Mouse (Mus musculus): Measurements from ENCODE around the gene Cipc. TPM values are rescaled to one million over a fixed set of nuclear protein-coding genes. Genes with fewer than 3 reads are reported as not detected.

The Cipc gene
- polyA plus RNA-seq, 1 experiment from 2014 or later: 23.3 TPM

DNA sequence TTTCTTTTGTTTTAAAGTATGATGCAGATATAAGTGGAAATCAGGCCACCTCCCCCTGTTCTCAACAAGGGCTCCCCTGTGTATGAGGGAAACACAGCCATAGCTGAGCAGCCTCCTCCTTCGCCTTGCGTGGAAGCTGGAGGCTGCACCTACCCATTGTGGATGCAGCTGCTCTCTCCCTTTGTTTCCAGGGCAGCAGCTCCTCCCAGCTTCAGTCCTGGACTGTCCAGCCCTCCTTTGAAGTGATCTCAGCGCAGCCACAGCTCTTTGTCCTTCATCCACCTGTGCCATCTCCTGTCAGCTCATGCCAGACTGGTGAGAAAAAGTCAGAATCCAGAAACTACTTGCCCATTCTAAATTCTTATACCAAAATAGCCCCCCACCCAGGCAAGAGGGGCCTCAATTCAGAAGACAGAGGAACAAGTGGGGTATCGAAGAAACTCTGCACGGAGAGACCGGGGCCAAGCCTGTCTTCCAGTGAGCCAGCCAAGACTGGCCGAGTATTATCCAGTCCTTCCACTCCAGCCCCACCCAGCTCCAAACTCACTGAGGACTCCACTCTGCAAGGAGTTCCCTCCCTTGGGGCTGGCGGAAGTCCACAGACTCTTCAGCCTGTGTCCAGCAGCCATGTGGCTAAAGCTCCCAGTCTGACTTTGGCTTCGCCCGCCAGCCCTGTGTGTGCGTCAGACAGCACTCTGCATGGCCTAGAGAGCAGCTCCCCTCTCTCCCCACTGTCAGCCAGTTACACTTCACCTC is 14.9 kb downstream of the Cipc start:
- peaks cover 72% of the 10 kb centered on the region for H3K36me3 ChIP-seq (ENCODE audit: control insufficient read depth, insufficient read depth, low read length)

GRCm38 (mm10) chr12:86964278-86965057 is 17.6 kb downstream of the Cipc start:
- H3K4me2 ChIP-seq (ENCODE audit: low read depth, low read length): no peak overlapping the region
- 90% methylated on average over 16 of the region's 16 CpGs for WGBS

More for the DNA sequence above, 14.9 kb downstream of the Cipc start:
- no peaks in the 10 kb centered on the region for H3K27me3 ChIP-seq (replicated peaks; ENCODE audit: control insufficient read depth, insufficient read depth, low read length)
- H3K9me3 ChIP-seq (ENCODE audit: control insufficient read depth, low read length): no peaks in the 10 kb centered on the region
- DNase-seq (ENCODE audit: low spot score) (no peak), ATAC-seq (ENCODE audit: low read depth) (no peak)
- H3K4me3 ChIP-seq (ENCODE audit: low read depth, low read length): no peak overlapping the region
- H3K27ac ChIP-seq (replicated peaks; ENCODE audit: low read depth, low read length): no peak overlapping the region
- H3K9ac ChIP-seq (ENCODE audit: low read depth, low read length): no peak overlapping the region
- no peaks in the 10 kb centered on the region for H3K4me1 ChIP-seq (ENCODE audit: control insufficient read depth, insufficient read depth, low read length)
- no peak overlapping the region for H3K4me2 ChIP-seq (ENCODE audit: low read depth, low read length)
- 89% methylated on average over 11 of the region's 11 CpGs for WGBS

DNA sequence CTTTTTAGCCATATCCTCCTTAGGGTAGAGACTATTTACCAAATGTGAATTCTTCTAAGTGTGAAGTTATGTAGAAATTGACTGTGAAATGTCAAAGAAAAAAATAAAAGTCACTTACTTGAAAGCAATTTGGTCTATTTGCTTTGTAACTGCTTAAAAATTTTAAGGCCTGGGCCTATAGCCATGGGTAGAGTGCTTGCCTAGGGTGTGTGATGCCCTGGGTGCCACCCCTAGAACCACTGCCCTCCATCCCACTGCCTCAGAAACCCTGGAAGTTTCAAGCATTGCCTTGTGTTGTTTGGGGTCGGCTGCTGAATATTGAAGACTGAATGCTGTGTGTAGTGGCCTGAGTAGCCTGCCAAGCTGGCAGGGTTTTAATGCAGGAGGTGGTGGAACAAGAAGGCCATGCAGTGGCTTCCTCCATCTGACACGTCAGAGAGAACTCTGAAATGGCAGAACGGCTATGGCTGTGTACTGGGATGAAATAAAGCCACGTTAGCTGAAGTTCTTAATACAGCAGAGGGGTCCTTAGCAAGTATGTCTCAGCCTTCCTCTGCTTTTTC is 18.5 kb downstream of the Cipc start:
- Histone ChIP-seq H3K4me3 (ENCODE audit: low read depth, low read length) (no peak overlapping the region), H3K4me2 (ENCODE audit: low read depth, low read length) (no peak overlapping the region), H3K9me3 (ENCODE audit: control insufficient read depth, low read length) (no peaks in the 10 kb centered on the region), H3K27ac (replicated peaks; ENCODE audit: low read depth, low read length) (no peak overlapping the region), H3K9ac (ENCODE audit: low read depth, low read length) (no peak overlapping the region), H3K36me3 (ENCODE audit: control insufficient read depth, insufficient read depth, low read length) (peaks cover 51% of the 10 kb centered on the region), H3K27me3 (replicated peaks; ENCODE audit: control insufficient read depth, insufficient read depth, low read length) (no peaks in the 10 kb centered on the region), H3K4me1 (ENCODE audit: control insufficient read depth, insufficient read depth, low read length) (no peaks in the 10 kb centered on the region)
- WGBS: 90% methylated on average over 4 of the region's 4 CpGs
- no peak for DNase-seq (ENCODE audit: low spot score)
- no peak for ATAC-seq (ENCODE audit: low read depth)

More at GRCm38 (mm10) chr12:86964278-86965057, 17.6 kb downstream of the Cipc start:
- peaks cover 59% of the 10 kb centered on the region for H3K36me3 ChIP-seq (ENCODE audit: control insufficient read depth, insufficient read depth, low read length)
- H3K27me3 ChIP-seq (replicated peaks; ENCODE audit: control insufficient read depth, insufficient read depth, low read length): no peaks in the 10 kb centered on the region
- H3K9me3 ChIP-seq (ENCODE audit: control insufficient read depth, low read length): no peaks in the 10 kb centered on the region
- H3K4me1 ChIP-seq (ENCODE audit: control insufficient read depth, insufficient read depth, low read length): no peaks in the 10 kb centered on the region
- H3K27ac ChIP-seq (replicated peaks; ENCODE audit: low read depth, low read length): no peak overlapping the region
- DNase-seq (ENCODE audit: low spot score) (no peak), ATAC-seq (ENCODE audit: low read depth) (no peak)
- H3K9ac ChIP-seq (ENCODE audit: low read depth, low read length): no peak overlapping the region
- no peak overlapping the region for H3K4me3 ChIP-seq (ENCODE audit: low read depth, low read length)

- H3K4me2 ChIP-seq (ENCODE audit: low read depth, low read length): no peak overlapping the region
- no peak overlapping the region for H3K27ac ChIP-seq (replicated peaks; ENCODE audit: low read depth, low read length)
- DNase-seq (ENCODE audit: low spot score) (peak; percentile 18), ATAC-seq (ENCODE audit: low read depth) (peak; percentile 45; the same call in 1 of the 2 replicates)
- peaks cover 18% of the 10 kb centered on the region for H3K36me3 ChIP-seq (ENCODE audit: control insufficient read depth, insufficient read depth, low read length)
- no peaks in the 10 kb centered on the region for H3K9me3 ChIP-seq (ENCODE audit: control insufficient read depth, low read length)
- no peak overlapping the region for H3K9ac ChIP-seq (ENCODE audit: low read depth, low read length)
- no peaks in the 10 kb centered on the region for H3K27me3 ChIP-seq (replicated peaks; ENCODE audit: control insufficient read depth, insufficient read depth, low read length)
- 0 out of 2 replicates have a peak, but pooled peaks cover 3% of the 10 kb centered on the region for H3K4me1 ChIP-seq (ENCODE audit: control insufficient read depth, insufficient read depth, low read length)
- 59% methylated on average over 13 of the region's 13 CpGs for WGBS
- no peak overlapping the region for H3K4me3 ChIP-seq (ENCODE audit: low read depth, low read length)
Measured at GRCm38 (mm10) chr12:86968468-86969219, 21.8 kb downstream of the Cipc start.

DNA sequence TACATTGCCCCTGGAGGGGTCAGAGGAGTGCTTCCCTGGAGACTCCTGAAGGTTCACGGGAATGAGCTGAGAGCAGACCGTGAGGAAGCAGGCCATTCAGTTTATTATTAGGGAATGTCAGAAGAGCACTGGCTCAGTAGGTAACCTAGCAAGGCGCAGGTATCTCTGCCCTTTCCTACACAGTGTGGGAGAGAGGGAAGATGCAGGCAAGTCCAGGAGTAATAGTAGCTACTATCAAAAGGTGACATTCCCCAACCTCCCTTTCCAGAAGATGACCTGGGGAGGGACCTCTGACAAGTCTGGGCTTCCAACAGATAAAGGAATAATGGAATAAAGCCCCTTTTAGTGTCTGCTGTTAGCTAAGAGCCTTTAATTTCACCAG is 22.4 kb downstream of the Cipc start:
- no peak overlapping the region for H3K27ac ChIP-seq (replicated peaks; ENCODE audit: low read depth, low read length)
- H3K36me3 ChIP-seq (ENCODE audit: control insufficient read depth, insufficient read depth, low read length): peaks cover 14% of the 10 kb centered on the region; the same call in 1 of the 2 replicates
- no peak for DNase-seq (ENCODE audit: low spot score)
- no peaks in the 10 kb centered on the region for H3K27me3 ChIP-seq (replicated peaks; ENCODE audit: control insufficient read depth, insufficient read depth, low read length)
- WGBS: 65% methylated on average over 3 of the region's 3 CpGs
- H3K4me3 ChIP-seq (ENCODE audit: low read depth, low read length): no peak overlapping the region
- H3K9me3 ChIP-seq (ENCODE audit: control insufficient read depth, low read length): no peaks in the 10 kb centered on the region
- H3K4me2 ChIP-seq (ENCODE audit: low read depth, low read length): no peak overlapping the region
- no peak overlapping the region for H3K9ac ChIP-seq (ENCODE audit: low read depth, low read length)
- H3K4me1 ChIP-seq (ENCODE audit: control insufficient read depth, insufficient read depth, low read length): peaks cover 5% of the 10 kb centered on the region; the same call in 1 of the 2 replicates
- no peak for ATAC-seq (ENCODE audit: low read depth)

DNA sequence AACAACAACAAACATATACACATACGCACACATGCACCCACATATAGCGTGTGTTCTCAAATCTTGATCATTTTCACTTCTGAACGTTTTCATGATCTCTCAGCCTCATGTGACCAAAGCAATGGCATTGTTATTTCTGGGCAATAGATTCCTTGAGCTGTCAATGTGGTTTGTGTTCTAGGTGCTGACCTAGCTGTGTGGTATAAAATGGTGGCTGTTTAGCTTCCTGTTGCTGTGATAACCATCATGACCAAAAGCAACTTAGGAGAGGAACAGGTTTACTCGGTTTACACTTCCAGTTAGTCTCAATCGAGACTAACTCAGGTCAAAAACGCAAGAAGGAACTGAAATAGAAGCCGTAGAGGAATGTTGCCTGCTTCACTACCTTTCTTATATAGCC is 24.2 kb downstream of the Cipc start:
- H3K4me1 ChIP-seq (ENCODE audit: control insufficient read depth, insufficient read depth, low read length): peaks cover 10% of the 10 kb centered on the region; the same call in 1 of the 2 replicates
- WGBS: 92% methylated on average over 7 of the region's 7 CpGs

DNA sequence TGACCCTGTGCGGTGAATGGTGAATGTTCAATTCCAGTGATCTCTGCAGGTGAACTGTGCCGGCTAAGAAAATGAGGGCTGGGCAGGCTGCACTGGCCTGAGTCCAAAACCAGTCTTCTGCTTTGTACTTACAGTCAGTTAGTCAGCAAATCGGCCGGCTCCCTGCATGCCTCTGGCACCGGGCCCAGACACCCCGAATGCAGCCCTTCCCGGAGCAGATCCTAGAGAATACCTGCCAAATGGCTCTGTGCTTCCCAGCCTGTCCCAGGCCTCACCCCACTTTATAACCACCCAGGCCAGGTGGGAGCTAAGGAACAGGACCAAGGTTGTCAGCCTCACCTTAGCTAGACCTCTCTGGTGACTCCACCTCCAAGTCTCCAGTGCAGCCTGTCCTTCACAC is 26.4 kb downstream of the Cipc start:
- Histone ChIP-seq H3K9ac (ENCODE audit: low read depth, low read length) (no peak overlapping the region), H3K4me2 (ENCODE audit: low read depth, low read length) (no peak overlapping the region), H3K4me1 (ENCODE audit: control insufficient read depth, insufficient read depth, low read length) (peaks cover 10% of the 10 kb centered on the region; the same call in 1 of the 2 replicates), H3K27me3 (replicated peaks; ENCODE audit: control insufficient read depth, insufficient read depth, low read length) (no peaks in the 10 kb centered on the region), H3K27ac (replicated peaks; ENCODE audit: low read depth, low read length) (no peak overlapping the region), H3K36me3 (ENCODE audit: control insufficient read depth, insufficient read depth, low read length) (no peaks in the 10 kb centered on the region), H3K9me3 (ENCODE audit: control insufficient read depth, low read length) (no peaks in the 10 kb centered on the region), H3K4me3 (ENCODE audit: low read depth, low read length) (no peak overlapping the region)
- 14% methylated on average over 7 of the region's 7 CpGs for WGBS
- ATAC-seq (ENCODE audit: low read depth) (peak; percentile 32; the same call in 1 of the 2 replicates), DNase-seq (ENCODE audit: low spot score) (peak; percentile 84)

More for the DNA sequence above, 24.2 kb downstream of the Cipc start:
- Histone ChIP-seq H3K36me3 (ENCODE audit: control insufficient read depth, insufficient read depth, low read length) (0 out of 2 replicates have a peak, but pooled peaks cover 4% of the 10 kb centered on the region), H3K4me2 (ENCODE audit: low read depth, low read length) (no peak overlapping the region), H3K9ac (ENCODE audit: low read depth, low read length) (no peak overlapping the region), H3K27me3 (replicated peaks; ENCODE audit: control insufficient read depth, insufficient read depth, low read length) (no peaks in the 10 kb centered on the region), H3K9me3 (ENCODE audit: control insufficient read depth, low read length) (no peaks in the 10 kb centered on the region), H3K27ac (replicated peaks; ENCODE audit: low read depth, low read length) (no peak overlapping the region), H3K4me3 (ENCODE audit: low read depth, low read length) (no peak overlapping the region)
- no peak for ATAC-seq (ENCODE audit: low read depth)
- no peak for DNase-seq (ENCODE audit: low spot score)

DNA sequence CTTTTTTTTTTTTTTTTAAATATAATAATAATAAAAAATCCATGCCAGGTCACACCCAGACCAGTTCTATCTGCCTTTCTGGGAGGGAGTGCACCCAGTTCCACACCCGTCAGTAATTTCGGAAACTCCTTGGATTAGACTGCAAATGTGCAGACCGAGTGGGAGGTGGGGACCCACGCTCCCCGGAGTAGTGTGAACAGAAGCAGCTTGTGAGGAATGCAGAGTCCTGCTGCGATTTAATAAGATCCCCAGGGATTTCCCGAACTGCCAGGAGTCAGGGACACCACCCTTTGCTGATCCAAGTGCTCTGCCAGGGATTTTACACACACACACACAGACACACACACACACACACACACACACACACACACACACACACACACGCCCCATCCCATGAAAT is 26.9 kb downstream of the Cipc start:
- Histone ChIP-seq H3K36me3 (ENCODE audit: control insufficient read depth, insufficient read depth, low read length) (no peaks in the 10 kb centered on the region), H3K27ac (replicated peaks; ENCODE audit: low read depth, low read length) (no peak overlapping the region), H3K4me3 (ENCODE audit: low read depth, low read length) (no peak overlapping the region), H3K9me3 (ENCODE audit: control insufficient read depth, low read length) (no peaks in the 10 kb centered on the region), H3K4me1 (ENCODE audit: control insufficient read depth, insufficient read depth, low read length) (peaks cover 10% of the 10 kb centered on the region; the same call in 1 of the 2 replicates), H3K4me2 (ENCODE audit: low read depth, low read length) (no peak overlapping the region), H3K9ac (ENCODE audit: low read depth, low read length) (no peak overlapping the region), H3K27me3 (replicated peaks; ENCODE audit: control insufficient read depth, insufficient read depth, low read length) (no peaks in the 10 kb centered on the region)
- DNase-seq (ENCODE audit: low spot score) (peak; percentile 38), ATAC-seq (ENCODE audit: low read depth) (no peak)
- 30% methylated on average over 8 of the region's 8 CpGs for WGBS

Data from embryonic facial prominence, embryonic 14.5 days (tissue).